Mouse (Mus musculus) ES-E14 (cell line): Measurements from ENCODE around the gene Etv6.

Experiments used
- MAFK ChIP-seq: IDR thresholded peaks from 2 replicates; pipeline ENCODE4 v1.6.1; 2014; ENCODE audit warnings: mild to moderate bottlenecking, low read depth, low read length, inconsistent platforms; ENCODE audit not compliant: insufficient read depth
- ZC3H11A ChIP-seq: IDR thresholded peaks from 2 replicates; pipeline ENCODE4 v1.6.1; 2012; ENCODE audit warnings: low read depth, mild to moderate bottlenecking, inconsistent platforms, low read length, borderline replicate concordance

GRCm38 (mm10) chr6:134130816-134131215 is 95.3 kb downstream of the Etv6 start:
- TF ChIP-seq ZC3H11A (no peak), MAFK (no peak)
